Mouse (Mus musculus): ENCODE measurements at regions not wholly inside any gene's neighbourhood (a gene's known extent, or its start where the extent isn't known, plus 50 kb on each side); places are given as distances from the start of the nearest gene placed in this dataset.

GRCm38 (mm10) chr16:51457166-51457565 lies 573.9 kb upstream of the Cblb start:
- no peak for DNase-seq

GRCm38 (mm10) chr16:51475690-51476089 lies 555.3 kb upstream of the Cblb start:
- DNase-seq = no peak

- DNase-seq = no peak
Observed at GRCm38 (mm10) chr16:51496096-51496495, 534.9 kb upstream of the Cblb start.

DNA sequence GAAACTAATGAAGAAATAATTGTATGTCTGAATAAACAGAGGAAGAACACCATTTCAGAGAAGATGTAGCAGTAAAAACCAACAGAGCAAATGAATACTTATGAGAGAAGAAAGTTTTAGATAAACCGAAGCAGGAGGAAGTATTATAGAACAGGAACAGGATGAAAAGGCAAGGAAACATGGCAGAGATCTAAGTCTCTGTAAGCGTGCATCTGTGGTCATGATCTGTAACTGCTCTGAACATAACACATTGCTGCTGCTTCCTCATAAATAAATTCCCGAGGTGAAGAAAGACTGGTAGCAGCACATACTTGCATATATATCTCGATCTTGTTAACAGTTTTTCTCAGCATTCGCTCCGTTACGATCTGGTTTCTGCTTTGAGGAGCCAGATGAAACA lies 533.2 kb upstream of the Cblb start:
- DNase-seq = no peak

DNA sequence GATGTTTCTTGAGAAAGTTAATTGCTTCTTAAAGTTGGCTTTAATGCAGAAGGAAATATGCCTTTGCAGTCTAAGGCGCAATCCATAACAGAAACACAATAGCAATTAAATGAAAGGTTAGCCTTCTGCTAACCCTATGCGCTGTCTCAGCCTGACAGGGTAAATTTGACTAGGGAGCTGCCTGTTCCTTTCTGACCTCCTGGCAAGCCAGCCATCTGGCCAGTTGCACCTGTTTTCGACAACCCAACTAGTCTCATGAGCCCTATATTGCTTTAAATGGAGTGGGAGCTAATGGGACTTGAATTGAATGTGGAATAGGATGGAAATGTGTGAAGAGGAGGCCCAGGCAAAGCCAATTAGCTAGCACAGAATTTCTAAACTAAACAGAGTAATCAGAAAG lies 513.9 kb upstream of the Cblb start:
- DNase-seq = no peak

- DNase-seq = no peak
Observed at GRCm38 (mm10) chr16:51520762-51521161, 510.3 kb upstream of the Cblb start.

DNA sequence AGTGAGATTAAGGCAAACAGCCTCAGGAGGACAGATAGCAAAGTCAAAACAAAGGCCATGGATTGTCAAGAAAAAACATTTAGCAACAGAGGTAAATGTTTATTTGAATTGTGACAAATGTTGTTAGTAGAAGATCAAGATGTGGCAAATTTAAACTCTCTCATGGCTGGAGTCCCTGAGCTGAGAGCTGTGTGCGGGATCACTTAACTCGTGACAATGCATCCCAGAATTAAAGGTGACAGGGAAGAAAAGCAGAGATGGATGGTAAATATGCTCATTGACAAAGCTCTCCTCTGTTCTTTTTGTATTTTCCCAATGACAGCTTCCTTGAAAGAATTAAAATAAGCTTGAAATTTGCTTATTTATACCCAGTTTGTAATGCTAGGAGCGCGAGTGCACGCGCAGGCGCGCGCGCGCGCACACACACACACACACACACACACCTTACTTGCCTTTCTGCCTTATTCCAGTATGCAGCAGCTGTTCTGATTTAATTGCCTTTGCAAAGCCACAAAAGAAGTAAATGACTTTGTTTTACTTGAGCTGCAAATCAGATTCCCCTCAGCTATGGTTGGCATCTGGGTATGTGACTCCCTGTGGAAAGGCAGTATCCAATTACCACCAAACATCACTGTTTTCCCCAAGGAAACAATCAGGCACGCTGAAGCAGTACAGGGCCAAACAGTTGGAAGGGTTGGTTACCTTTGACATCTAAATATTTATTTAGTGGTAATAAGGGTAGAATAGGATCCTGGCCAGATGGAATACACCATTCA lies 509.5 kb upstream of the Cblb start:
- DNase-seq = no peak

DNA sequence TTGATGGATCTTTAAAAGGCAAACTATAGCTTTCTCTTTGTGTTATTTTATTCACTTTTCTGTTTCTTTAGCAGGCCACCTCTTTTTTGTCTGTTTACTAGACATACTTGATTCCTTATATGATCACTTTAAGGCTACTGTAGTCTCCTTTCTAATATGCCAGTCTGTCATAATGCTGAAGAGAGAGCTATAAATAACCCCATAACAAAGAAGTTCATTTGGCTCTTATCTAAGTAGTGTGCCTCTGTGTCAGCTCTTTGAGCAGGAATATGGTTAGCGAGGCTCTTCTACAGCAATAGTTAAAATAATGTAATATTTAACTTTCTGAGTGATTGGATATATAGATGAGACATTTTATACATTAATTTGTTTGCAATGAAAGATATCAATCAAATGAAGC lies 507.0 kb upstream of the Cblb start:
- no peak for DNase-seq

DNA sequence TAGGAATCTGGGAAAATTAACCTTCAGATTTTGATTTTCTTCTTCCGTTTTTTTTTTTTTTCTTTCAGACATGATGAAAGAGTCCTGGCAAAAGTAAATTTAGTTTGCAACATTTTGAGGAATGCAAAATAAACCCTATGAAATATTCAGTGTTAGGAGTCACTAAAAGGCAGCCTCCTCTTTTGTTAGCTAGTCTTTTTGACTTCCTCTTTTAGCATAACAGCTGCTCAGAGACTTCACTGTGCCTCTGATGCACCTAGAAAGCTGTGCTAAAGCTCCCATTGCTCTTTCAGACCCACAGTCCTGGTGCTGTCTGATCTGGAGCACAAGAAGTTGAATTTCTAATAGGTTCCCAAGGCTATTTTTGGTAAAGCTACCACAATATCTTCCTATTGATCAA lies 498.5 kb upstream of the Cblb start:
- no peak for DNase-seq

GRCm38 (mm10) chr16:51543769-51544168 lies 487.3 kb upstream of the Cblb start:
- DNase-seq = no peak

GRCm38 (mm10) chr16:51547032-51547431 lies 484.0 kb upstream of the Cblb start:
- no peak for DNase-seq

DNA sequence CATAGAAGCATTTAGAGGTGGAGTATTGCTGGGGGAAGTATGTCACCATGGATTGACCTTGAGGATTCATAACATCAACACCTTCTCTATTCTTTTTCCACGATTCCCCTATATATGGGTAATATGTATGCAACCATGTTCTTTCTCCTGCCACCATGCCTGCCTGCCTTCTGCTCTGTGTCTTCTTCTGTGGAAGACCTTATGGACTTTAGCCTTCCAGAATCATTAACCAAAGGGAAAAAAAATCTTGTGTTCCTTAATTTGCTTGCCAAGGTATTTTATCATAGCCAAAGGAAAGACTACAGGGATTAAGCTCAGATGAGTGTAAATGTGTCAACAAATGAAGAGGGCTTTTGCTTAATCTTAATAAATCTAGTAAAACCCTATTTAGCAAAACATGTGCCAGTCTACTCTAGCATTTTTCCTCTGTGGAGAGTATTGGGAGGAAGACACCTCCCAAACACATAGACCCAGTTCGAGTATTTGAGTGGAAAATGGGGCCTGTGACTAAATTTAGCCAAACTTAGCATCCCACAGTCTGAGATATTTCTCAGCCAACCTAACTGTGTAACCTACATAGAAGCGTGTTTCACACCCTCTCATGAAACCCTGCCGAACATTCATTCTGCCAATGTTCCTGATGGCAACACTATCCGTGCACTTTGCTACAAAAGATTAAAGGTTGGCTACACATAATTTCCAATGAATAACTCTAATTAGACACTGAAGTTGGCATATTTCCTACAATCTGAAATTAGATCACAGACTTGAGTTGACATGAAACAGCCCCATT lies 468.0 kb upstream of the Cblb start:
- no peak for DNase-seq

DNA sequence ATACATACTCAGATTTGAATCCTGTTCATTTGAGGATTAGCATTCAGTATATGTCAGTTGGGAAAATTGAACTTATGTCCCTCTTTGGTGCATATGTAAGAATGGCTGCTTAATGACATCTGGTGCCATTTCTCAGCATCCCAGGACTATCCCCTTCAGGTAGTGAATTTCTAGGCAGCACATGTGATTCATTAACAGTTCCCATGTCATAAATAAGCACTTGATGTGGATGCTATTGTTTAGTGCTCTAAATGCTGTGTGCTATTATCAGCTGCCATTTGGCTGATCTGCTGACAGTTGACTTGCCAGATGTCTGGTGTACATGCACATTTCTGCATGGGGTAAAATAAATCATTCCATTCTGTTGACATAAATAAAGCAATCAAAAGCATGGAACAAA lies 467.0 kb upstream of the Cblb start:
- no peak for DNase-seq

- DNase-seq = no peak
Observed at GRCm38 (mm10) chr16:51577915-51578593, 453.0 kb upstream of the Cblb start.

GRCm38 (mm10) chr16:51580525-51580924 lies 450.5 kb upstream of the Cblb start:
- no peak for DNase-seq

DNA sequence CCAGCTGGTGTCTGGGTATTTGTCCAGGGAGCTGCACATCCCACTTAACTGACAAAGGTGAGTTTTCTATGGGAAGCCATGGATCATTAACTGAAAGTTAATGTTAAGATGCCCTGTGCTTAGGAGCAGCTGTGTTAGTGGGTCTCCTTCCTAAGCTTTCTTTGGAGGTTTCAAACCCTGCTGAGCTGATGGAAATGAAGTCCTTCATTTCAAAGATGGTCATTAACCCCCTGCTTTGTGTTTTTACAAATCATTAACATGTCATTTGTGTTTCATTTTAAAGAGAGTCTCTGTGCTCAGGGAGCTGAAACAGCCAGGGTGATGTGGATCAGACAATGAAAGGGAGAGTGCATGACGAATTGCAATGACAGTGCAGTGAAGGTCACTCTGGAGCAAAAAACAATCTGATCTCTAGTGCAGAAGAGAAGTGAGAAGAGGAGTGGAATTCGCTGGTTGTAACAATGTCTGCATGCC lies 441.1 kb upstream of the Cblb start:
- no peak for DNase-seq

DNA sequence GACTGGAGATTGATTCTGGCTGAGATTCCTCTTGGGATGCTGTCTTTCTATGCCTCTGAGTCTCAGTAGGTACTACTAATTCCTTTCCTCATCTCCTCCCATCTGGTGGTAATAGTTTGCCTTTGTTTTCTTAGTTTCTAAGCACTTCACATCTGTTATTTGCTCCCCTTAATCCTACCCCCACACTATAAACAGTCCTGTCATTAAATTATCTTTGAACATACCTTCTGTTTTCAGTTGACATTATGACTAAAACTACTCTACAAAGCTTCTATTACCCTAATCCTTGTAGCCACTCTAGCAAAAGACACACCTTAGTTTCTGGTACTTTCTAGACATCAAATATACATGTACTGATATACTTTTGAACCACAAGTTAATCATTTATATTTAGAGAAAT lies 413.4 kb upstream of the Cblb start:
- no peak for DNase-seq

DNA sequence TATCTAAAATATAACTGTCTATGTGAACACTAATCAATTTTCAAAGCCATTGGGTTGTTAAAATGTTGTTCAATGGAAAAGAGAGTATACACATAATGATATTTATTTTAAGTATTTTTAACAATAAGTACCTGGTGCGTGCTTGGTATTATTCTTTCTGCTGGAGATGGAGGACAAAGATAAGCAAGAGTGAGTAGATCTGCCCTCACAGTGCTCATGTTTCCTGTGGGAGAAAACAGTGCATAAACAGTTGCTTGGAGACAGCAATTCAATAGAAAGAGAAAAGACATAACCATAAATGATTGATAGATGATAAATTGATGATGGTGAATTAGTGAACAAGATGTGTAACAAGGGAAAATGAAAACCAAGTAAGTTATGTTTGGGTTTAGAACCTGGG lies 384.4 kb upstream of the Cblb start:
- DNase-seq = no peak

DNA sequence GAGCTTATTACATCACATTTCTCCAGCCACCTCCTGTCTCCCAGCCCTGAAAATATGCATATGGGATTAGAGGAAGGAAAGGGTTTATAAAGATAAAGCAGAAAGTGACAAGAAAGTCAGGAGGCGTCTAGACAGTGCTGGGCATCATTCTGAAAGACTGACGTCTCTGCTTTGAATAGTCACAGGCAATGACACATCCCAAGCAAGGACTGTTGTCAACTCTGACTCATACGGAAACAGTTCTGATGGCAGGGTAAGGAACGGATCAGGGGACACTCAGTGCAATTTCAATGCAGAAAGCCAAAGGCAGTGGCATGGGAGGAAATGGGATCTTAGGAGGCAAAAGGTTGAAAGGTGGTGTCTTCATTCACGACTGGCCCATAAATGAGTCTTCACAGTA lies 380.9 kb upstream of the Cblb start:
- no peak for DNase-seq

DNA sequence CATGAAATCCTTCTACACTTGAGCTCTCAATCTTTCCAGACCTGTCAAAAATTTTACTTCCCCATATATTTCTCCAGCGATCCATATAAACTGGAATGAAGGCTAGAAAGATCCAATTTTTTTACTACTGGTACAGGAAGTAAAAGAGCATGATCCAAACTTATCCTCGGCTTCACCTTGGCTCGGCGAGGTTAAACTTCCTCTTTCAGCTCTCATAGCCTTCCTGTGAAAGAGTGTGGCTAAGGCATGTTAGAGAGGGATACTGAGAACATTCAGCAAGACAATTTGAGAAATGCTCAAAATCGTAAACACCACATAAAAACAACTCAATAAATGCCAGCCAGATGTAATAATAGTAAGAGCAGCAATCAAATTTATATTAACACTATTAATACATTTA lies 380.3 kb upstream of the Cblb start:
- no peak for DNase-seq

DNA sequence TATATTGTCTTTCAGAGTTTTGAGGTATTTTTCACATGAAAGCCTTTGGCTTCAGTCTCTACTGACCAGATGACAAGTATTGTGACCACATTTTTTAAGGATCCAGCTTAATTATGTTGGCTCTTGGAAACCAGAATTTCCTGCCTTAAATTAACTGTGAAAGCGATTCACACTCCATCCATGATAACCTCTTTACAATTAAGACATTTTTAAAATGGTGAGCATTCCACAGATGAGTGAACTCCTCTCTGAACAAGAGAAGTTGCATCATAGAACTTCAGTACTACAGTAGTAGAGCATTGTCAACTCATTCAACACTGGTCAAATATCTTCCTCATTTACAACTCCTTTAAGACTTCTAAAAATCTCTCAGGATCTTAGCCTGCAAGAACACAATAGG lies 369.3 kb upstream of the Cblb start:
- DNase-seq = no peak

GRCm38 (mm10) chr16:51664325-51664724 lies 366.7 kb upstream of the Cblb start:
- DNase-seq = no peak

DNA sequence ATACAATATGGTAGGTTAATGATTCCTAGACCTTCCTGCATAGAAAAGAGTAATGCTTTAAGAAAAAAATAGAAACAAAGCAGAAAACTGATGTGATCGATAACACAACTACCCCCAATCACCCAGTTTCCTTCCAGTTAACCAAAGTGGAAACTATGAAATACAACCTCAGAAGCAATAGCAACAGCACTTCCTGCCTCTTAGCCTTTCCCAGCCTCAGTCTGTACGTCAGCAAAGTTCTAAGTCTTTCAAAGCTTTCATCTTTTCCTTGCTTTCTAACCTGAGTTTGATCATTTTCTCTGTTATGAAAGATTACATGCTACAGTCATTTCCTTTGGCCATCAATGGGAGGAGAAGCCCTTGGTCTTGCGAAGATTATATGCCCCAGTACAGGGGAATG lies 355.9 kb upstream of the Cblb start:
- DNase-seq = no peak

- DNase-seq = no peak
Observed at GRCm38 (mm10) chr16:51675988-51676387, 355.0 kb upstream of the Cblb start.
